ENCODE assay signal across 9 mouse cellular contexts in genomic region chr16:29560869-29561268, GRCm38 (mm10). TPM values are rescaled to one million over a fixed set of nuclear protein-coding genes. Genes with fewer than 3 reads are reported as not detected.
A peak's percentile ranks its signal among the peaks of the same experiment; 100 is the strongest.
DNase-seq lines count a peak whose midpoint lies in the region; ATAC-seq lines count a peak whose summit lies in the region.
"Had no signal": no experiment of that assay in that cellular context is flagged by ENCODE, and none has a peak within 500 bp of the region (broad histone marks: within the 10 kb centered on the region; RNA-seq: fewer than 3 reads in every experiment).

No protein-coding gene starts in this region.

- peak overlapping the region; percentile 40 for H3K4me2 ChIP-seq in embryonic facial prominence, embryonic 14.5 days (ENCODE audit: low read depth, low read length)
- no peak overlapping the region for H3K4me2 ChIP-seq in hindbrain, embryonic 11.5 days (replicated peaks; ENCODE audit: low read depth, low read length)
- H3K4me2 ChIP-seq: limb, embryonic 12.5 days had no signal

- peak overlapping the region; percentile 13 for H3K4me3 ChIP-seq in embryonic facial prominence, embryonic 14.5 days (ENCODE audit: low read depth, low read length)
- H3K4me3 ChIP-seq in hindbrain, embryonic 11.5 days (ENCODE audit: low read depth, low read length), result no peak overlapping the region
- no peak overlapping the region for H3K4me3 ChIP-seq in midbrain, embryonic 10.5 days
- H3K4me3 ChIP-seq: limb, embryonic 12.5 days had no signal

- H3K27ac ChIP-seq in embryonic facial prominence, embryonic 14.5 days (replicated peaks; ENCODE audit: low read depth, low read length), result no peak overlapping the region
- no peak overlapping the region for H3K27ac ChIP-seq in hindbrain, embryonic 11.5 days (ENCODE audit: low read depth, low read length)
- no peak overlapping the region for H3K27ac ChIP-seq in midbrain, embryonic 10.5 days (replicated peaks)
- H3K27ac ChIP-seq: limb, embryonic 12.5 days had no signal

- ATAC-seq in cerebellum, adult (ENCODE audit: insufficient number of reproducible peaks, low FRiP score, low TSS enrichment), result no peak
- no peak for ATAC-seq in embryonic facial prominence, embryonic 14.5 days (ENCODE audit: low read depth)
- ATAC-seq in hindbrain, embryonic 11.5 days (ENCODE audit: low FRiP score), result no peak

- H3K9ac ChIP-seq in embryonic facial prominence, embryonic 14.5 days (ENCODE audit: low read depth, low read length), result no peak overlapping the region
- H3K9ac ChIP-seq in hindbrain, embryonic 11.5 days (ENCODE audit: low read depth, low read length), result no peak overlapping the region
- H3K9ac ChIP-seq: limb, embryonic 12.5 days had no signal

- no peaks in the 10 kb centered on the region; the same call in 1 of the 2 replicates for H3K27me3 ChIP-seq in embryonic facial prominence, embryonic 14.5 days (replicated peaks; ENCODE audit: control insufficient read depth, insufficient read depth, low read length)
- H3K27me3 ChIP-seq in hindbrain, embryonic 11.5 days (ENCODE audit: control insufficient read depth, insufficient read depth, low read length), result no peaks in the 10 kb centered on the region
- H3K27me3 ChIP-seq in midbrain, embryonic 10.5 days (ENCODE audit: low read depth, poor library complexity, severe bottlenecking), result no peaks in the 10 kb centered on the region
- H3K27me3 ChIP-seq: limb, embryonic 12.5 days had no signal

- peak; percentile 35 for DNase-seq in cerebellum, adult 11 months
- peak; percentile 1 for DNase-seq in T-cell, adult 2 months (ENCODE audit: low spot score)
- peak; percentile 90 for DNase-seq in embryonic facial prominence, embryonic 14.5 days (ENCODE audit: low spot score)
- peak; percentile 79 for DNase-seq in hindbrain, embryonic 11.5 days (ENCODE audit: low spot score)
- peak; percentile 41 to 76 for DNase-seq in layer of hippocampus, postnatal 14 days (ENCODE audit: low spot score in 2 of 2)
- peak; percentile 26 for DNase-seq in midbrain, embryonic 10.5 days (ENCODE audit: low spot score)
- peak; percentile 56 for DNase-seq in telencephalon, adult 2 months (ENCODE audit: low read depth, low spot score)

- no peaks in the 10 kb centered on the region for H3K36me3 ChIP-seq in embryonic facial prominence, embryonic 14.5 days (ENCODE audit: control insufficient read depth, insufficient read depth, low read length)
- no peaks in the 10 kb centered on the region for H3K36me3 ChIP-seq in hindbrain, embryonic 11.5 days (ENCODE audit: control insufficient read depth, insufficient read depth, low read length)
- no peaks in the 10 kb centered on the region for H3K36me3 ChIP-seq in midbrain, embryonic 10.5 days
- H3K36me3 ChIP-seq: limb, embryonic 12.5 days had no signal

- H3K9me3 ChIP-seq in embryonic facial prominence, embryonic 14.5 days (ENCODE audit: control insufficient read depth, low read length), result no peaks in the 10 kb centered on the region
- no peaks in the 10 kb centered on the region for H3K9me3 ChIP-seq in hindbrain, embryonic 11.5 days (ENCODE audit: control insufficient read depth, low read length)
- no peaks in the 10 kb centered on the region for H3K9me3 ChIP-seq in midbrain, embryonic 10.5 days (replicated peaks)
- H3K9me3 ChIP-seq: limb, embryonic 12.5 days had no signal

- no peaks in the 10 kb centered on the region for H3K4me1 ChIP-seq in embryonic facial prominence, embryonic 14.5 days (ENCODE audit: control insufficient read depth, insufficient read depth, low read length)
- no peaks in the 10 kb centered on the region for H3K4me1 ChIP-seq in hindbrain, embryonic 11.5 days (replicated peaks; ENCODE audit: control insufficient read depth, insufficient read depth, low read length)
- peaks cover 2% of the 10 kb centered on the region; the same call in 1 of the 2 replicates for H3K4me1 ChIP-seq in midbrain, embryonic 10.5 days
- H3K4me1 ChIP-seq: limb, embryonic 12.5 days had no signal

- 2% methylated on average over 7 of the region's 7 CpGs for WGBS in embryonic facial prominence, embryonic 14.5 days
- WGBS in hindbrain, embryonic 11.5 days, result 9% methylated on average over 7 of the region's 7 CpGs
- 12% methylated on average over 7 of the region's 7 CpGs for WGBS in midbrain, embryonic 10.5 days

RNA-seq across cellular contexts. Expression of gene Atp13a4, which starts 16.2 kb away (rescaled TPM):
- 0.48 and 0.68 TPM in 2 replicates for polyA plus RNA-seq in embryonic facial prominence, embryonic 14.5 days (2014; fragmentation: Nextera tagmentation; extraction: Ambion mirVana)
- 0.51 TPM in 1 of 2 replicates, not detected in the other for polyA plus RNA-seq in hindbrain, embryonic 11.5 days (2014; fragmentation: Nextera tagmentation; extraction: Ambion mirVana)
- total RNA-seq in layer of hippocampus, postnatal 14 days (2021), result 10 to 100 TPM; 15.0 to 19.4 TPM
- 0.19 and 0.47 TPM in 2 replicates for polyA plus RNA-seq in midbrain, embryonic 10.5 days (2016; fragmentation: Nextera tagmentation; extraction: Ambion mirVana)
- polyA plus RNA-seq: limb, embryonic 12.5 days had no signal

RNA-seq across cellular contexts. Expression of gene Opa1, which starts 18.3 kb away (rescaled TPM):
- polyA plus RNA-seq in embryonic facial prominence, embryonic 14.5 days (2014; fragmentation: Nextera tagmentation; extraction: Ambion mirVana), result 35.4 and 36.1 TPM in 2 replicates
- 51.2 and 53.8 TPM in 2 replicates for polyA plus RNA-seq in hindbrain, embryonic 11.5 days (2014; fragmentation: Nextera tagmentation; extraction: Ambion mirVana)
- 100 to 1,000 TPM; 105 to 109 TPM for total RNA-seq in layer of hippocampus, postnatal 14 days (2021)
- polyA plus RNA-seq in midbrain, embryonic 10.5 days (2016; fragmentation: Nextera tagmentation; extraction: Ambion mirVana), result 36.4 and 42.1 TPM in 2 replicates

Comparison
In these comparisons a context has a peak if more than half of its experiments do, and no peak if none do; other contexts are left out.
1. DNase-seq: peak in every context shown above with its lines; median percentile 90 in embryonic facial prominence, embryonic 14.5 days; 79 in hindbrain, embryonic 11.5 days; 58 in layer of hippocampus, postnatal 14 days; 56 in telencephalon, adult 2 months; 35 in cerebellum, adult 11 months; 26 in midbrain, embryonic 10.5 days; 1 in T-cell, adult 2 months.